Mouse (Mus musculus) neural tube, embryonic 10.5 days (tissue): Measurements from ENCODE around the gene Frmpd2.
"Not testable (repeated sequence)": the region's sequence is repeated elsewhere in the genome, so short reads cannot be mapped to it uniquely, and the experiment has no call there.

Experiments
- DNase-seq: peaks from one replicate; pipeline ENCODE4 v3.0.0-alpha.2; 2017; ENCODE audit warnings: low spot score; ENCODE audit errors: extremely low spot score

The Frmpd2 gene

DNA sequence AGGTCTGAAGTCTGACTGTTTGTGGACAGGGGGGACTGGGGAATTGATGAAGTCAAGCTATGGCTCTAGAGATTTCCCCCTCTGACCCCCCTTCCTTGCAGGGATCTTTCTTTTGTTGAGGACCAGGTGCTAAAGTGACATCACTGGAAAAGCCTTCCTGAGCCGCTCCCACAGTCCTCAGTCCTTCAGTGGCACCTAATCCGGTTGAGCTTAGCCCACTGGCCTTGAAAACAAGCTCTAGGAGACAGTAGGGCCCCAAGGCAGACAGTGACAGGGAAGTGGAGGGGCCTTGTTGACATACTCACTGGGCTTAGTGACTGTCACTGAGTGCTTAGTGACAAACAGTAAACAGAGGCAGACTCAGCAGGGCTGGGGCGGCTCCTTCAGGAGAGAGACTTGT lies at the start of gene Frmpd2:
Gene Frmpd2 (plus strand): TSS at position 366 of the 400 bp plus-strand sequence.
- DNase-seq: no peak

DNA sequence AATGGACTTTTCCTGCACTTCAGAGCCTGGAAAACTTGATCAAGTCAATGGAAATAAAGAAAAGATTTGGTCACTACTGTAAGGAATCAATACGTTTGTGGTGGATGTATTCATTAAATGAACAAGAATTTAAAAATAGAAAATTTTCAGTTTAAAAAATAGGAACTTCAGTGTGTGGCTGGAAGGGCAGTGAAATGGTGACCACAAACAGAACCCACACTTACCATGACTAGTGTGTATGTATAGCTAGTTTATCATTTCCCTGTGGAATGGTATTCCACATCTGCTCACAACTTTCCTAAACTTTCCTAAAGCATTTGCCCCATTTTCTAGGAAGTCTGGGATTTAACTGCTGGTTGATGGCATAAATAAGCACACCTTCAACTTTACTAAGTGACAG lies 48.5 kb upstream of the Frmpd2 start:
- DNase-seq: no peak

DNA sequence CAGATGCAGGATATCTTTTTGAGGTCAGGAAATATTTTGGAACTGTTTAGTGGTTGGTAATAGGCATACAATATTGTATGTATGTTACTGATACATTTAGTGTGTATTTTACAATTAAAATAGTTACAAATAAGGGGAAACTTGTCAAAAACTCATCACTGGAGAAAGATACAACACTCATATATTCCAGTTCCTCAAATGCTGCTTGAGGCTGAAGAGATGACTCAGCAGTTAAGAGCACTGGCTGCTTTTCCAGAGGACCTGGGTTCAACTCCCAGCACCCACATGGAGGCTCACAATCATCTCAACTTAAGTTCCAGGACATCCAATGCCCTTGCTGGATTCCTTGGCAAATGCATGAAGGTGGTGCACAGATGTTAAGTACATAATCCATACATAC lies 47.4 kb upstream of the Frmpd2 start:
- no peak for DNase-seq

DNA sequence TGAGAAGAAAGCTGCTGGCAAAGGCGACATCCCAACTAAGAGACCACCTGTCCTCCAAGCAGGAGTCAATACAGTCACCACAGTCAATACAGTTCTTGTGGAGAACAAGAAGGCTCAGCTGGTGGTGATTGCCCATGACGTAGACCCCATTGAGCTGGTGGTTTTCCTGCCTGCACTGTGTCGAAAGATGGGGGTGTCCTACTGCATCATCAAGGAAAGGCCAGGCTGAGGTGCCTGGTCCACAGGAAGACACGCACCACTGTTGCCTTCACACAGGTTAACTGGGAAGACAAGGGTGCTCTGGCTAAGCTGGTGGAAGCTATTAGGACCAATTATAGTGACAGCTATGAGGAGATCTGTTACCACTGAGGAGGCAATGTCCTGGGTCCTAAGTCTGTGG lies 39.0 kb upstream of the Frmpd2 start:
- DNase-seq: not testable (repeated sequence)

DNA sequence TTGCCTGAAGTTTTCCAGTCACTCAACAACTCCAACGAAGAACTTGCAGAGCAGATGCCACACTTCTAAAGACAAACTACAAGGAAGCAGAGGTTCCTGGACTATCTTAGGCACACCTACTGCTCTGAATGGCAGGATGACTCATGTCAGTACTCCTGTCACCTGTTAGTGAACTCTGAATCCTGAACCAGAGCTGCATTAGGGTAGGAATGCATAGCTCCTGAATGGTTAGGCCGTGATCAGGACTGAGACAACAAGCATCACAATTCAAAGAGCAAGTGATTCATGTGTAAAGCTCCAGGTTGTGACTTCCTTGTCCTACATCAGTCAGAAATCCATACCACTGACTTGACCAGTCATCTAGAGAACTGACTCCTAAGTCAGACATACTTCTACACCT lies 27.7 kb upstream of the Frmpd2 start:
- DNase-seq: no peak

DNA sequence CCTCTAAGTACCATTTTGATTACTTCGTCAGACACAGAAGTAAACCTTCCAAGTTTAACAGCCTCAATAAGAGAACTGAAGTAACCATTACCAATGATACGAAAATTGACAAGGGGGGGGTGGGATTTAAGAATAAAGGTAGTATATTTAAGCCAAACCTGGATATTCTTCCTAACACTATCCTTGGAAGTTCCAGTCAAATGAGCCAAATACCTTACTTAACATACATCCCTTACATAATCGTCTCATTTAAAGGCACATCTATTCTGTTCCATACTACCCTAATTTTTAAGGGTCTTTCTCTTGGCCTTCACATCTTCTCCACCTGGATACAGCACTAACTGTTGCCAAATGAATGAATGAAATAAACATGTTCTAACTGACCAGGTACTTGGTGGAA lies 25.5 kb upstream of the Frmpd2 start:
- DNase-seq: no peak

DNA sequence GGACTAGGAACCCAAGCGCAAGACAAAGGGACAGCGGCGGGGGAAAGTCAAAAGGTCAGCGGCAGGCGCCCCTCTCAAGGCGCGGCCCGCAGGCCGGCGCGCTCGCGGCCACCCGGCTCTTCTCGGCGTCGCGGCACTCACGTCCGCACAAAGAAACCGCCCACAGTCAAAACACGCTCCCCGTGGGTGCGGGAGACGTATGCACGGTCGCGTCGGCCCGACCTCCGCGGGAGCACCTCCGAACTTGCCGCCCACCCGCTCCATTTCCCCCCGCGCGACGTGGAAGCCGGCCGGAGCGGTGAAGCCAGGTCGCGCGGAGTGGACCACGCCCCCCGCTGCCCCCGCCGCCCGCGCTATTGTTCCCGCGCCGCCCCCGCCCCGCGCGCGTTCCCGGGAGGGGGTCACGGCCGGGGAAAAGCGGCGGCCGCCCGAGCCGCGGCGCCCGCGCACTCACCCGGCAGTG lies 24.9 kb upstream of the Frmpd2 start:
- DNase-seq: no peak

DNA sequence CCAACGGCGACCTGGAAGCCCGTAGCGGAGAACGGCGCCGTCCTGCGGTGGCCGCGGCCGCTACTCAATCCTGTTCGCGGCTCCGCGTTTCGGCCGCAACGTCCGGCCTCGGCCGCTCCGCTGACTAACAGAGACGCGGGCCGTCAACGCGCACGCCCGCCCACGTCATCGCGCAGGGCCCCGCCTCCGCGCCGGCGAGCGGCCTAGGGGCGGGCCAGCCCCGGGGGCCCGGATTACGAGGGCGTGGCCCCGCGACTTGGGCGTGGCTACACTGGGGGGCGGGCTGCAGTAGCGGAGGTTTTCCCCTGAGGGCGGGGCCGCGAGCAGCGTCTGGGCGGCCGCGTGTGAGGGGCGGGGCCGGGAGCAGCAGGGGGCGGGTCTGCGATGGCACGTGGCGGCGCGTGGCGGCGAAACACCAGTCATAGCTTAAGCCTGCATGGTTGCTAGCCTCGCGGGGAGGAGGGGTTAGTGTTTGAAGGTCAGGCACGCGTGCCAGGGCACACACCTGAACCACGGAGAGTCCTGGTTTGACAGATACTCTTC lies 24.4 kb upstream of the Frmpd2 start, which contains the start of gene Mapk8:
Gene Mapk8 (minus strand): TSS at position 132 of the 543 bp plus-strand sequence.
- peak; percentile 96 for DNase-seq

DNA sequence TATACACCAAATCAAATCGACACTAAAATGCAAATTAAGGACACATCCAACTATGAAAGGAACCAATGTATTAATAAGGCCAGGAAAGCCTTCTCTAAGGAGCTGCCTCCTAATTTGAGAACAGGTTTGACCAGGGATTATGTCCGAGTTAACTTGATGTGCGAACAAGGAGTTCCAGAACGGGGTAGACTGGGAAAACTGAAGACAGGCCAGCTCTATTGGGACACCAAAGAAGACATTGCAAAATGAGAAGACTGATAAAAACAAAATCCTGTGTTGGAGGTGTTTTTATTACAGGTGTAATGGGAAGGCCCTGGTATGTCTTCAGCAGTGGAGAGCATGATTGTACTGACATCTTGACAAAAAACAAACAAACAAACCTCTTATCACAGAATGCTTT lies 23.2 kb upstream of the Frmpd2 start:
- DNase-seq: no peak

DNA sequence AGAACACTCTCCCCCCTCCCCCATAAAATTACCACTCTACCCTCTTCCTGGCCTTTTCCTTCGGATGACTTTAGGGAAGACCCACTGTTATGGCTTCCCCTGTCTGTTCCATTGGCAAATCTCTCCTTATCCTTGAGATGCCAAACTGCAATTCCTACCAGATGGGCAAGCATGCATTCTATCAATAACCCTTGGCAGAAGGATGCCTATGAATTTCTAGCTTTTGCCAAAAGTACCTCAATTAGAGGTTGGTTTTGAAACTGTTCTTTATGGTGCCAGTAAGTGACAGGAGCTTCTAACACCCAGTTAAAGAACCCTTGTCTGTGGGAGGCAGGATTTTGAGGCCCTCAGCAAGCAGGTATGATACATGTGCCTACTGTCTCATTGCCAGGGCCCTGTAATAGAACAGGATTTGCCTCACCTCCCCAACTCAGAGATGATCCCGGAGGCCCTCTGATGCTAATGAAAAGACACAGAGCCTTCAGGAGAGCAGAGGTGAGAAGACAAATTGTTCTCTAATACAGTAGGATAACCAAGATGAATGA lies 22.1 kb upstream of the Frmpd2 start:
- no peak for DNase-seq

DNA sequence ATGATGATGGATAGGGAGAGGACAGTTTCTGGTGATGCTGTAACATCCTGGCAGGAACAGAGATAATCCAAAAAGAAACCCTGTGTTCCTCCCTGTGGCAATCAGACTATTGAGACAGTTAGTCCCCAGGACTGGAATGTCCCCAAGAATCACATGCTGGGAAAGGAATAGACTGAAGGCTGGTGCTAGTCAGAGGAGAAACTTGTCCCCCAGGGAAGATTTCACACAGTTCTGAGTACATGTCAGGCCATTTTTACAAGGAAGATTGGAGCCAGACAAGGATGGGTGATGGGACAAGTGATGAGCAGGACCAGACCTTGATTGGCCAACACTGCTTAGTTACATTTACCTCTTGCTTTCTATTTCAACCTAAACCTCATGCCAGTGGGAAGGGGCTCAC lies 21.2 kb upstream of the Frmpd2 start:
- DNase-seq: no peak

DNA sequence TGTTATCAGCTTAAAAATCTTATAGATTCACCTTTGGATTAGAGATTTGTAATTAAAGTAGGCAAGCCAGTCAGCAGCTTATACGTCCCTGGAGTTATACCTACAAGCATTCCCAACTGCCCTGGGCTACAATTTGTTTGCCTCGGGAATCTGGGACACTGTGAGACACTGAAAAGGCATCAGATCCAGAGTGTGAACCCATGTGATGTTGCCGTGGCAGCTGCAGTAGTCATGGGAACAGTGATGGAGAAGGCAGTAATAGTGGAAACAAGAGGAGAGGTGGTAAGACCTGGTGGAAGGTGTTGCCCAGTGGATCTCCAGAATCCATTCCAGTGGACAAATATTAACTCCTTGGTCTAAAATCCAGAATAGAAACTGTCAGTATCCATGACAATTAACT lies 7.8 kb upstream of the Frmpd2 start:
- no peak for DNase-seq

DNA sequence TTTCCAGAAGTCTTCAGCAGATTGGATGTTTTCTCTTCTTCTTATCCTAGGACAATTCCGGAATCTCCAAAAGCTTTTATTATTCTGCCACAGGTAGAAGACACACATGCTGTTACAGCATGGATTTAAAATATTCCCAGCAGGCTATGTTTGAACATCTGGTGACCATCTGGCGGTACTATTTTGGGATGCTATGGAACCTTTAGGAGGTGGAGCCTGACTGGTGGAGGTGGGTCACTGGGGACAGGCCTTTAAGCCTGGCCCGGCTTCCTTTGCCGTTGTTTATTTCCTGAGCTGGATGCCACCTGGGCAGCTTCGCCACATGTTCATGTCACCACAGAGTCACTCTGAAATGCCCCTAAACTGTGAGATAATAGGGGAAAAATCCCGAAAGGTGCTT lies 3.7 kb upstream of the Frmpd2 start:
- peak; percentile 43 for DNase-seq

DNA sequence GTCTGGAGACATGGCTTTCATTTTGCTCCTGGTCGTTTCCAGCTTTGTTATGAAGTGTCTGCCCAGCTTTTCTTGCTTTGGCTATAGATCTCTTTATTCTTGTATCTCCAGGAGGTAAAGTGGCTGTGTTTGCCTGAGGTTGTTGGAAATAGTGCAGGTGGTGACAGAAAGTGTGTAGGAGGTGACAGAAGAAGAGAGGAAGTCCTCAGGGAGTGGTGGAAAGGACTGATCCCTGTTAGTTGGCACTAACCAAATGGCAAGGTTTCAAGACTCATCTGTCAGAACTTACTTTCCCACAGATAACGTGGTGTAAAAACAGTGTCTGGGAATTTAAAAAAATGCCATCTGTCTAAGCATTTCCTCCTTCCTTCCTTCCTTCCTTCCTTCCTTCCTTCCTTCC lies 3.0 kb downstream of the Frmpd2 start:
- no peak for DNase-seq

DNA sequence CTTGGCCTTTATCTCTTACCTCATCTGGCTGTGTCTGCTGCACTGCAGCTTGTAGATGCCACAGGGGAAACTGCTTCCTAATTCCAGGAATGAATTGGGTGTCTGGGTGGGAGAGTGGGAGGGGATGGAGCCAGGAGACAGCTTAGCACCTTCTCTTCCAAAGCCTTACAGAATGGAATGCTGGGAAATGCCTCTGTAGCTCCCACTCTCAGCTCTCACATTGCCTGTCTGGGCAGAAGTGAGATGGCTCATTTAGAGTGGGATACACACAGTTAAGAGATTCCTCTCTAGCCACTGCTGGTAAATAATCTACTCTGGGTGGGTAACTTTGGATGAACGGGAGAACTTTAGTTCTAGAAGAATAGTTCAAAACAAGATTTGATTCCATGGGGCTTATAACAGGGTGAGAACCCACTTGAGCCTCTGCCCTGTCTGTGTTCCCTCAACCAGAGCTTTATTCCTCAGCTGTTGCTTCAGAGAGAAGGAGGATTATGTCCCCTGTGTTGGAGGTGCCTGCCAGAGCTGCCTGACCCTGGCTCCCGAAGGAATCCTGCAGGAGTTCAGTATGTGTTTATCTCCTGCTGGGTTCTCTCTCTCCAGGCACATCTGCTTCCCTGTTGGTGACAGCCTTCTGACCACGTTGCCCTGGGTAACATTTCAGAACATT lies 4.7 kb downstream of the Frmpd2 start:
- no peak for DNase-seq

DNA sequence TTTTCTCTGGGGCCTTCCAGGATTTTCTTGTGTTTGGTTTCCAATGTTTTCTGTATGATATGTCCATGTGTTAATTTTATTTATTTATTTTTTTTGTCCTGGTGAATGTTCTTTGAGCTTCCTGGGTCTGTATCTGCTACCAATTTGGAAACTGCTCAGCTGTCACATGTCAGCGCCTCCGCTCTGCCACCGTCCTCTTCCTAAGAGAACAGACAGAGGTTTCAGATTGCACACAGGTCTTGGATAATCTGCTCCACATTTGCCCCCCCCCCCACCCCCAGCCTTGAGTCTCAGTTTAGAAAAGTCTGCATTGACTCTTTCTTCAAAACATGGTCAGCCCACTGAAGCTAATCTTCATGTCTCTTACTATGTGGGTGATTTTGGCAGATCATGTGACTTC lies 10.5 kb downstream of the Frmpd2 start:
- peak; percentile 12 for DNase-seq

DNA sequence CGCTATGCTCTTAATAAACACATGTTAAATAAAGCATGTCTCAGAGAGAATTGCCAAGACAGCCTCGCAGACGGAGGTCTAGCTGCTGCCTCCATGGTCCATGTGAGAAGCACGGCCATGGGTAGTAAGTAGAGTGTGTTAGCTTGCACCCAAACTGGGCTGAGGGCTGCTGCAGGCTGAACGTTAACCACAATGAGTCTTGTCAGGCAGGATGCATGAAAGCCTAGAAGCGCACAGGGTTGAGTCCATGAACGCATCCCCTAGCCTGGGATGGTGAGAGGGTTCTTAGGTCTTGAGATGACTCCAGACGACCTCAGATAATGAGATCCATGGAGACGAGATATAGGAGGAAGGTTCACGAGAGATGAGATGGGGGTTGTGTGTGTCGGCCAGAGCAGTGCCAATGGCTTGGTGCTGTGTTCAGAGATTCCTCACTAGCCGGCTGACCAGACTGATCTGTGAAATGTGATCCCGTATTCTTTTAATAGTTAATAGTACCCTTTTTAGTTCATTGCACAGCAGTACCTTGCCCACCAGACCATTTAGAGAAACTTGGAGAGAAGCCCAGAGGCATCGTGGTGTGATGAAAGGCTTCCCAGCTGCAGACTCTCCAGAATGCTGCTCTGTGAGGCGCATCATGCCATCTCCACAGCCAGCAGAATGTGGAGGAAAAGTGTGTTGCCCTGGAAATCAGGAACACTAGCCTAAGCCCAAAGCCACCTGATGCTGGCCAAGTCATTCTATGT lies 16.5 kb downstream of the Frmpd2 start:
- no peak for DNase-seq

DNA sequence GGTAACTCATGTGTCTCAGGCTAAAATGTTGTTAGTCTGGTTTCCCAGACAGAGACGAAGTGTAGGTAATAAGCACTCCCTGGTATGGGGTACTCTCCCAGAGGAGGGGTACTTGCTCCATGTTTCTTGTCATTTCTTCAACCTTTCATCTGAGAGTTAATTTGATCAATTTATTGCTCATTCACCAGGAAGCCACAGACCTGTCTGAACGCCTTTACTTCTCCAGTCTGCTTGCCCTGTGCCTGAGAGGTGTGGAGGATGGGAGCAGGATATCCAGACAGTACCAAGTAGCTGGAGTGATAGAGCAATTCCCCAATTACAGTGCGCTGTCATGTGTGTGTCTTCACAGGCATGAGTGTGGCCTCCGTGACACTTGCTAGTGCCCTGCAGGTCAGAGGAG lies 23.7 kb downstream of the Frmpd2 start:
- DNase-seq: no peak

DNA sequence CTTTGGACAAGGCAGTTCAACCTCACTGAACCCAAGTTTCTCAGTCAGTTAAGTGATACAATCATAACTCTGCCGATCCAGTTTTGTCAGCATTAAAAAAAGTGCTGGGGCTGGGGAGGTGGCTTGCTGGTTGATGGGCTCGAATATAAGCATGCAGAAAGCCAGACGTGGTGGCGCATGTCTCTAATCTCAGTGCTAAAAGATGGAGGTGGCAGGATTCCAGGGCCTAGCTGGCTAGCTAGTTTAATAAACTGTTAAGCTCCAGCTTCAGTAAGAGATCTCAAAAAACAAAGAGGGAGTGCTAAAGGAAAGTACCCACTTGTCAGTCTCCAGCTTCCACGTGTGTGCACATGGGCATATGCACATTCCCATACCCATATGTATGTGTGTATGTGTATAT lies 25.9 kb downstream of the Frmpd2 start:
- no peak for DNase-seq

DNA sequence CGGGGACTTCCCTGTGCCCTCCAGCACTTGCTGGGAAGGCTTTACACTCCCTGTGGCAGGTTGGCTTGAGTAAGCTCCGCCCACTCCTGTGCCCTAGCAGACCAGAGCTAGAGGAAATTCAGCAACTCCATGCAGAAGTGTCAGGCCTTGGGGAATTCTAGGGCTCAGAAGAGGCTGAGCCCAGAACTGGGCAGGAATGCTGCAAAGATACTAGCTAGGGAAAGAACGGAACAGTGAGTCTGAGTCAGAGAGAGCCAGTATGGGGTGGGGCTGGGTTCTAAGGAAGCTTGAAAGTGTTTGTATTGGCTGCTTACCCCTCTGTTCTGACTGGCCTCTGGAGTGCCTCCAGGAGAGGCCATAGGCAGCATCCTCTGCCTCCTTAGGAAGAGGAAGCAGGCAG lies 27.4 kb downstream of the Frmpd2 start:
- DNase-seq: no peak

DNA sequence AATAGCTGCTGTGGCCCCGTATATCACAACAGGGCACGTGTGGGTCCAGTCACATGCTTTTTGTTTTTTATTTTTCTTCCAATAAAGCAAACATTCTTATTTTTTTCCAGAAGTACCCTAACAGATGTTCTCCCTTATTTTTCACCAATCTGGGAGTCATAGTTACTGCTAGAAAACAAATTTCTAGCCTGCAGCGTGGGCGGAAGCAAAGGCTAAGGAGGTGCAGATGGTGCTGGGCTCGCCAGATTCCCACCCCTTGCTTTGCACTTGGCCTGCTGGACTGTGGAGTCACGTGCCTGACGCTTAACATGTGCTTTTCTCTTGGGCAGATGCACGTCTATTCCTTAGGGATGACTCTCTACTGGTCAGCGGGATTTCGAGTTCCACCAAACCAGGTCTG lies 29.1 kb downstream of the Frmpd2 start:
- DNase-seq: no peak

DNA sequence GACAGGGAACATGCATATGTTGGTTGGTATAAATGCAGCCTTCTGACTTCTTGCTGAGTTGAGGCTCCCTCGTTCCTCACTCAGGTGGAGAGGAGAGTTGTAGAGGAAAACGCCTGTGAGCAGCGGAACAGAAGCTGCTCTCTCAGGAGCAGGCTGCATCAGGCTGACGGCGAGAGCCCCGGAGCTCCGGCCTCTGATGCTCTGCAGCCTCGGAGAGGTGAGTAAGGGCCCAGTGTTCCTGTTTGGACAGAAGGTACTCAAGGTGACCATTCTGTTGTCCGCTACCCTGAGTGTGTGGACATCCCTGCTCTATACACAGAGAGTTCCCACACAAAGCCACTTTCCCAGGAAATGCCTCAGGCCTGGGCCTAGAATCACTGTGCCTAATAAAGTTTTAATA lies 31.8 kb downstream of the Frmpd2 start:
- no peak for DNase-seq
